Mouse (Mus musculus): ENCODE results near the gene Lpp. TPM values are rescaled to one million over a fixed set of nuclear protein-coding genes. Genes with fewer than 3 reads are reported as not detected.

The Lpp gene
- total RNA-seq, 2 experiments from 2014 or later: 29.5 to 32.5 TPM

DNA sequence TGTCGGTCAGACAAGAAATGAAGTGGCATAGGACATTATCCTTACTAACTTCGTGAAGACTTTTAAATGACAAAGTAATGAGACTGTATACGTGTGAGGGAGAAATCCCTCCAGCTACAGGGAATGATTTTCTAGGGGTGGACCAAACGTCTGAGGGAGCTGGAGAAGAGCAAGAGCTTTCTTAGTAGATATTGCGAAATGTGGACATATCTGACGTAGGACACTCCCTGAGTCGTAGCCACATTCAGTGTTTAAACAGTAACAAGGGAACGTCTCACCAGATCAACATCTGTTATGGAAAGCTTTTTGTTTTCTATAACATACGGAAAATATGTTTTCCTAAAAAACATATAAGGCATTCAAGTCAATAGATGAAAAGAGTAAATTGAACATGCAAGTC lies 362.8 kb downstream of the Lpp start:
- intact Hi-C loops (cut with DNase I): no loop called here
- DNase-seq: no peak

DNA sequence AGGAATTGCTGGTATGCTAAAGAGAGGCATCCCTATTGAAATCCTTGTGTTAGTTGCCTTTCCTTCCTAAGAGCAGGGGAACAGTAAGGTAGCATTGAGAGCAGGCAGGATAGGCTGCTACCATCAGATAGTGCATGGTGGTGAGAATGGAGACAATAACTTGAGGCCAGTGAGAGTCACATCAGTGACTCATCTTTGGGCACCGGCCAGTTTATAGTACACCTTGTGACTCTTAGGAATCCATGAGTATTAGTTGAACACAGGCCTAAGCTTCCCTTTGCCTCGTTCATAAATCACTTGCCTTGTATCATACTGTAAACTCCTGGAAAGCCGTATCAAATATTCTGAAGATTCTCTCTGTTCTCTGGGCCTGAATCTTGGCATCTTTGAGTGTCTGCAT lies 372.7 kb downstream of the Lpp start:
- DNase-seq: no peak
- intact Hi-C loops (cut with DNase I): no loop called here

DNA sequence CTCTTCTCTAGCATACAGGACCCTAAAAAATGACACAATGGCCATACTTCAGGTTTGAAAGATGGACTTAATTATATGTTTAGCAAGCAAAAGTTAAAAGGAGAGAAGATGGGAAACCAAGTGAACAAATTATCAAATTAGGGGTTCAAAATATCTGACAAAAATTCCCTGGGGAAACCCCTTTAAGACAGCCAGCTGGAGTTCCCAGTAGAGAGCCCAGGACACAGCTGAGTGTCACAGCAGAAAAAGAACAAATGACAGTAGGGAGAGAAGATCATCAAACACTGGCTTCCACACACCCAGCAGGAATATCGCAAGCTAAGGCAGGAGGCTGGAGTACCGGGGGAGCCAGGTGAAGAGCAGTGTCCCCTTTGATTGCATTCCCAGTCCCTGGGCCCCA lies 373.3 kb downstream of the Lpp start:
- intact Hi-C loops (cut with DNase I): no loop called here
- no peak for DNase-seq

DNA sequence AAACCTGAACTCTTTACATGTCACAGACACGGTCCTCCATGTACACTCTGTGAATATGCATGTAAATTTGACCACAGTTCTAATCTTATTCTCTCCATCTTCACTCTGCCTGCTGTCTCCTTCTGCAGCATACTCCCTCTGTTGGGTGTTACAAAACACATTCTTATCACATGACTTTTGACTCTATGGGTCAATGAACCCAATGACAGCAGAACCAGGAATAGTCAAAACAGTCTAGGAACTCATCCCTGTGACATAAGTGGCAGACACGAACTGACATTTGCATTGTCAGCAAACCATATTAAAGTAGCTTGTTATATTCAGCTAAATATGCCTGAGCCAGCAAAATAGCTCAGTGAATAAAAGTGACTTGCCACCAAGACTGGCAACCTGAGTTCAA lies 383.7 kb downstream of the Lpp start:
- intact Hi-C loops (cut with DNase I): no loop called here

DNA sequence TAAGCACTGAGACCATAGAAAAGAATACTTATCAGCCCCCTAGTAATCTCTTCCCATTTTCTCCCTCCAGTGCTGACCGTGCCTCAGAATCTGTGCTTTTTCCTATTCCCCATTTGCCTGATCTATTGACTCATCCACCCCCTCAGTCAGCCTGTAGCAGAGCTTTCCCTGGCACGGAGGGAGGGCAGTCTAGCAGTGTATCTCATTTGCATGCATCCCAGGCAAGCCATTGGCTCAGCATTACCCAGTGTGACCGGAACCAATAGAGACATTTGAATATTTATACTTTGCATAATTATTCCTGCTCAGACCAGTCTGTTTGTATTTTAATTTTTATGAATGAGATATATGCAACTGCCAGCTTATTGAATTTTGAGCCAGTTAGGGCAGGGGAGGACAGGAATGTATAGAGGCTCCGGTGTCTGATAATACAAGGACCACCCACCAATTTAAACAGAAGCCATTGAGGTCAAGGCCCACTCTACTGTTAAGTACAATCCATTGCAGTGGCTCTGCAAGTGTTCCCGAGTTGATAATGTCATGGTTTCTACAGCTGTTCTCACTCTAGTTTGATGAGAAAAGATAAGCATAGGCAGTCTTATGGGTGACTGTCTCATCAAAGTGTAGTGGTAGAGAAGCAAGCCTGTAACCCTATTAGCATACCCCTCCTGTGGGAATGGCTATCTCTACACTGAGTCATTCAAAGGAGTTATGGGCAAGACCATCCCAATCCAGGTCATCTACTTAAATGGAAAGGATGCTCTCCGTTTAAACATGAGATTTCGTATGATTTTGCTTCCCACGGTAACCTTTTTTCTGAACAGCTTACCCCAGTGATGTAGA lies 385.3 kb downstream of the Lpp start:
- intact Hi-C loops (cut with DNase I): no loop called here
- DNase-seq: no peak

More for the DNA sequence above, 383.7 kb downstream of the Lpp start:
- no peak for DNase-seq

DNA sequence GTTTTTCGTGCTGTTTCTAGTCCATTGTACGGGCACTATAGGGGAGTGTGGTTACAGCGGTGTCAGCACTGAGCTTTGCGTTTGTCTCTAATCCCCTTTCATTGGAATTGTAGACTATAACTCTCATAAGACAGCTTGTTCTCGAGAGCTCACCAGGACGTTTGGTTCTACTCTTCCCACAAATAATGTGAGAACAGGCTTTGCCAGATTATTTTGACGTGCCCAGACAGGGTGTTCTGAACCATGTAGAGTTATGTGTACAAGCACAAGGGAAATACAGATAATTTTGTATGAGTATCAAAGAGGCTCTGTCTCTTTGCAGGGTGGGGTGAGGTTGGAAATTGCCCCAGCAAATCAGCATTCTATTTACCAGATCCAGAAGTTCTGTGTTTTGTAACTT lies 387.2 kb downstream of the Lpp start:
- no peak for DNase-seq
- intact Hi-C loops (cut with DNase I): no loop called here

DNA sequence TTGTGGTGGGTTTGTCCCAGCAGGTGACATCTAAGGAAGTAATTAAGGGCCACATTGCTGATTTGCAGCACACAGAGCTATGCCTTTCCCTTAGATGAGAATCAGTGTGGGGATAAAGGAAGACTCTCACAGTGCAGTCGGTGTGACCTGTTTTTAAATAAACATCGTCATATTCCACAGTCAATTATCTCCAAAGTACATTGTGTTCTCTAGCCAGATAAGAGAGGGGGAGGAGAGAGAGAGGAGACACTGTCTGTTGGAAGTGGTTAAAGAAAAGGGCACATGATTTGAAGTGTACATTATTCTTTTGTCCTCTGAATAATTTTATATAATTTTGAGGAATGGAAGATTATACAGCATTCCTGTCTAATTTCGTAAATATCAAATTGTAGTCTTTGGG lies 388.6 kb downstream of the Lpp start:
- intact Hi-C loops (cut with DNase I): no loop called here
- DNase-seq: no peak

DNA sequence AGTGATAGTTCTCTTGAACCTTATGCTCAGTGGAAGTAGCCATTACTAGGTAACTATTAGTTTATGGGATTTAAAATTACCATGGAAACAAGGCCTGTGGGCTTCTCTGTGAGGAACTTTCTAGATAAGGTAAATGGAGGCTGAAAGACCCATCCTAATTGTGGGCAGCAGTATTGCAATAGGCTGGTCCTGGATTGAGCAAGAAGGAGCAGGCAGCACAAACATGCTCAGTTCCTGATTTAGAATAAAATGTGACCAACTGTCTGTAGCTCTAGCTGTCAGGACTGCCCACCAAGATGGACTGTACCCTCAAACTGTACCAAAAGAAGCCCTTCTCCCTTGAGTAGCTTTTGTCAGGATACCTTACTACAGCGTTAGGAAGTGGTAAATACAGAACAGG lies 392.3 kb downstream of the Lpp start:
- intact Hi-C loops (cut with DNase I): no loop called here
- DNase-seq: no peak

DNA sequence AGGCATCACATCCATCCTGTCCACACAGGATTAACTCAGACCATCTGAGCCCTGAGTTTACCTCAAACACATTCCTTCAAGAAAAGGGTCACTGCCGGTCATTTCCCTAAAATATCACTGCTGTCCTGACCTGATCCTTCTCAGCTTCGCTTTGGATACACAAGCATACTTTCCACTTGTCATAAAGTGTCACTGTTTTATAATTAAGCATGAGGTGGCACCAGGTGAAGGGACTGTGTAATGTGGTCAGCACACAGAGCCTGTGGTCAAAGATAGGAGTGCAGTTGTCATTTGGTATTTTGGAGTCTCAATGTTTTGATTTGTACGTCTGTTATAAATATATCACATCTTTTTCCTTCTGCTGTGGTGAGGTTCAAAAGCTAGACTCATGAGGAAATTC lies 395.7 kb downstream of the Lpp start:
- intact Hi-C loops (cut with DNase I): no loop called here
- no peak for DNase-seq

DNA sequence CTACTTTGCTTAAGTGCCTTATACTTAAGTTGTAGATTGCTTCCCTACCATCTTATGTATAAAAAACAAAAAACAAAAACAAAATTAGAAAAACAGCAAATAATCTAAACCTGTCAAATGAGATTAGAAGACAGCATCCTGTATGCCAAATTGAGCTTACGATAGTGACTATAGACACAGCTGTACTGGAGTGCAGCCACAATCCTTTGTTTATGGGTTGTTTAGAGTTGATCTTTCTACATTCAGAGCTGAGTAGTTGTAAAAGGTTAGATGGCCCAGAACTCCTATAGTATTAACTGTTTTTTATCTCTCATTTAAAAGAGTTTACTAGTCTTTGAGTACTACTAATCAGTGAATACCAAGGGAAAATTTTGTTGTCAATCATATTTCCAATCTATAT lies 398.1 kb downstream of the Lpp start:
- intact Hi-C loops (cut with DNase I): no loop called here
- no peak for DNase-seq

DNA sequence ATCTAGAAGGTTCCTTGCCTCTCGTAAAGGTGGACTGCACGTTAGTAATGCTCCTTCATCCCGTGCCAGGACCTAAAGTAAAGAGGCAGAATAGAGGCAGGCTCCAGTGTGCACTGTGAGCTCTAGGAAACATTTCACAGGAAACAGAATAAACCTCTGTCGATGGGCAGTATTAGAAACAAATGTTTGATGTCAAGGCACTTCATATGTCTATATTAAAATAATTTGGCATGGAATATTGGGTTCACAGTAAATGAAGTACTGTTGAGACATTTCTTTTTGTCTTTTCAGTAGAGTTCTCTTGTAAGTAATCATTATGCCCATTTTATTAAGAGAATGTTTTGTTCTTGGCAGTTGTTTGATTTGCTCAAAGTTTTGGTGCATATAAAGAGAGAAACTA lies 398.7 kb downstream of the Lpp start:
- intact Hi-C loops (cut with DNase I): no loop called here
- no peak for DNase-seq

DNA sequence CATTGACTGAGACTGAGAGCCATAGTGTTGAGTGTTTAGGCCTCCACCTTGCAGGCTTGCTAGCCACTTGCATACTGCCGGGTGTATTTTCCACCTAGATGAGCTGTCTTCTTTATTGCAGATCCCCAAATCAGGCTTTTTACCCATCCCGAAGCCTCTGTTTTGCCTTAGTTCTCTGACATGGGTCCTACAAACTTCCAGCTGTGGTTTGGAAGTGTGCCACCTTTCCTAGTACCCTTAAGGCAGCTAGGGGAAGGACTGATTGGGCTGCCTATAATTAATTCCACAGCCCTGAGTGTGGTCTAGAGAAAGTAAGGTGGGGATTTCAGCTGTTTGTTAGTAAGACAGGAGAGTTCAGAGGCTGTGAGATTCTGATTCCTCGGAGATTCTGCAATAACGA lies 399.5 kb downstream of the Lpp start:
- intact Hi-C loops (cut with DNase I): no loop called here
- DNase-seq: no peak

DNA sequence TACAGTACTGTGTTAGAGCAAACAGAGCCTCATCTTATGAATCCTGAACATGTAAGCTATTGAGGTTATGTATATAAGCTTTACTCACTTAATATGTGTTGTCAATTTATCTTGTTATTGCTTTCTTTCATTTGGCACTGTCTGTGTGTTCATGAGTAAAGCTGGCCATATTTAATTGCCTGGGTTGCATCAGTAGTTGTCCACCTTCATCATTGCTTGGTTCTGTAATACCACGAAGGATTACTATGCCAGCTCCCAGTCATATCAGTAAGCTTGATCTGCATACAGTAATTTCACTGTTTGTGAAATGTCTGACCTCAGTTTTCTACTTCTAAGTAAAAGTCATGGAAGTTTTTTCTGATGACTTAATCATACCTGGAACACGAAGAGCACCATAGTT lies 401.4 kb downstream of the Lpp start:
- intact Hi-C loops (cut with DNase I): no loop called here
- no peak for DNase-seq

DNA sequence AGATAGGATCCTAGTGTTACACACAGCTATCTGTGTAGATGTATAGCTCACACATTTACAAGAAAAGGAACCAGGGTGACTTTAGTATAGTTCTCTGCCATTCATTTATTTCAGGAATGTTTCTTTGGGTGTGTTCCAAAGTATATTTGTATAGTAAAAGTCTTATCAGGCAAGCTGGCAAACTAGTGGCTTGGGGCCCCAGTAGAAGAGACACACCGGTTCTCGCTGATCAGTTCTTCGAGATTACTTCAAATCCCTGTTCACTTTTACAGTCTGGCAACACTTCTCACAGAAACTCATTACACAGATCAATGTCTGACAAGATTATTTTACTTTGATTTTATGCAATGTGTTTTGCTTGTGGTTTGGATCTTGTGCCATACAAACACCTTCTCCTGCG lies 408.0 kb downstream of the Lpp start:
- intact Hi-C loops (cut with DNase I): no loop called here
- DNase-seq: no peak

DNA sequence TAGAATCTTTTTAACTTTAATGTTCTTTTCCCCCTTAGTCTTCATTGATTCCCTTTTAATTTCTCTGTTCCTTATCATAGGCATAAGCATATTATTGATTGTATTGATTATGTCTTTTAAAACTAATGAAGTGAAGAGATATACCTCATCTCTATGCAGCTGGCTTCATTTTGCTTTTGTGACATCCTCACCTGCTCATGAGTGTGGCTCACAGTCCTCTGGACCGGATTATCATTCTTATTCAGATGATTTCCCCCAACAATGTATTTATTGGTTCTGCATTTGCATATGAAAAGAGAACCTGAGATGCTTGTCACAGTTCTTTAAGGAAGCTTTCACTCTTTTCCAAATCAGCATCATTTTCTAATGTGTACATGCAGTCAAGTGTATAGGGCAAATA lies 408.5 kb downstream of the Lpp start:
- intact Hi-C loops (cut with DNase I): no loop called here

DNA sequence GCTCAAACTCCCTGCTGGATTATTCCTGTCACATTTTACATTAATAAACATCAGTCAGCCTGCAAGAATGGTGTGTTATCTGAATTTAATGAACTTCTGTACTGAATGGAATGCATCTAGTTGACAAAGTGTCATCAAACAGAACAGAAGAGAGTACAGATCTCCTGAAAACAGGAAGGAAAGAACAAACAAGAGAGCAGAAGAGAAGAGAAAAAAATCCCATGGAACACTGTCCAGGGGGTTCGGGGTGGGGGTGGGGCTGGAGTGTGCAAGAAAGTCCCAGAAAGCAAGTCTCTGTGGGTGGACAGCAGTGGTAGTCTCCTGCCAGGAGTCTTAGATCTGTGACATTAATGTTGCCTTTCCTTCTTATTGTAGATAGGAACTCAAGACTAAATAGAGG lies 412.8 kb downstream of the Lpp start:
- intact Hi-C loops (cut with DNase I): no loop called here
- no peak for DNase-seq

More for the DNA sequence above, 408.5 kb downstream of the Lpp start:
- no peak for DNase-seq

DNA sequence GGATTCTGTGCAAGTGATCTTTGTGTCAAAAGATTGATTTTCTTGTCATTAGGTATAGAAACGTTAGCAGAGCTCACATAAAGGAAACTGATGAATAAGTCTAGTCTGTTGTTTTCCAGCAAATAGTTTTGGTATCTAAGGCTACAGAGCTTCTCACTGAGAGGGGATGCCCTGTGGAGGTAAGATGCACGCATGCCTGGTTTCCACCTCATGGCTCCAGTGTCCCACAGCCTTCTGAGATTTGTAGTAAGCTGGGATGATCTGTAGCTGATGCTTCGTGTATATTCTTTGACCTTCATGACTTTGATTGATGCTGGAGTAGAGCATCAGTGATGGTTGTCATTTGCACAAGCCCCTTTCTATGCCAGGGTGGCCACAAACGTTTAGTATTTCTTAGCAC lies 414.3 kb downstream of the Lpp start:
- intact Hi-C loops (cut with DNase I): no loop called here
- no peak for DNase-seq

DNA sequence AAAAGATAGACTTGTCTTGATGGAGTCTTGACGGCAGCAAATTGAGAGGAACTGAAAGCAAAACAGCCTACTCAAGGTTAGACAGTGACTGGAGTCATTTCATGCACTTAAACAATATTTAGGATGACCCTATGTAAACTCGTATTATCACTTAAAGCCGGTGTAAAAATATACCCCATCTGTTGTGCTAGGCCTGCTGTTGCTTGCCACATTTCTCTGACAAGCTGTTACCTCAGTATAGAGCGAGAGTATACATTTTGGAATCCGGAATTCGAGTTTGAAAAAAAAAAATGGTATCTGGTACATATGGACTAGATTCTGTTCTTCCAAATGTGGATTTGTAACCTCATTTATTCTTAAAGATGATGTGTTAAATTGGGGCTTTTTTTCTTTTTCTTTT lies 416.5 kb downstream of the Lpp start:
- intact Hi-C loops (cut with DNase I): no loop called here
- DNase-seq: no peak

DNA sequence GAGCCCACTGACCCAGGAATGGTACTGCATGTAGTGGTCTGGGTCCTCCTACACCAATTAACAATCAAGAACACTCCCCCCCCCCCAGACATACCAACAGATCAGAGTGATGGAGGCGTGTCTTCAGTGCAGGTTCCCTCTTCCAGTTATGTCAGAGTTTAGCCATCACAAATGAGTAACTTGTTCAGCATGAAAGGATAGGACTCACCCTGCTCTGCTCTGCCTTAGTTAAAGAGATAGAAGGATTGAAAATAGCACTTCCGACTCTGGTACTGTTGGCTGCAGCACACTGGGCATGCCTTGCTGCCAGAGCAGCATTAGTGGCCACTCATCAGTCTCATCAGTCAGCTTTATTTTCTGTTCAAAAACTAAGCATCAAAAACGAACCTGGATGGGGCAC lies 423.3 kb downstream of the Lpp start:
- DNase-seq: no peak
- intact Hi-C loops (cut with DNase I): no loop called here

DNA sequence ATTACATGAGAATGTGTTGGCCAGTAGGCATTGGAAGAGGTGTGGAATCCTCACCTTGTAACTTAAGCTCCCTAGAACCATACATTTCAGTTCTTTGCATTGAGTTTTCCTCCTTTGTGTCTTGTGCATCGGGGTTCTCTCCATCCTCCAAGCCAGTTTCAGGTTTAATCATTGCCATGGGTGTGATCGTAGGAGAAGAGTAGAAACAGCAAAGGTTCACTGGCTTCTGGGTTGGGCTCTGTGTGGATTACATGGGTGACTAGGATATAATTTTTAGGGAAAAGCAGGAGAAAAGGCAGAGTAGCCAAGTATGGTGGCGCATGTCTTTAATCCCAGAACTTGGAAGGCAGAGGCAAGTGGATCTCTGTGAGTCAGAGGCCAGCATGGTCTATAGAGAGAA lies 424.1 kb downstream of the Lpp start:
- DNase-seq: no peak
- intact Hi-C loops (cut with DNase I): no loop called here

DNA sequence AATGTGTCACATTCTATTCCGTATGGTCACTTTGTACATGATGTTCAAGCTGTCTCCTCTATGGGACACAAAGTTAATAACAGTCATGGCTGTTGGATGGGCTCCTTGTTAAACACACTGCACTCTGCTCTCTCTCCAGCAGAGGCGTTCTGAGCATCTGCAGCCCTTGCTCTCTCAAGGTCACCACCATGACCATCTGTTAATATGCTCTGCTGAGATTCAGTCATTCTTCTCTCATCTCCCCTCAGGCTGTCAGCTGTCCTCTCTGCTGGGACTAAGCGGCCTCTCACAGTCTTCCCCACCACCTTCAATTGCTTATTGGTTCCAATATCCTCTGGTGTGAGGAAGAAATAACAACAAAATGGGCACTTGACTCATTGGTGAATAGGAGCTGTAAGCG lies 425.8 kb downstream of the Lpp start:
- DNase-seq: no peak

DNA sequence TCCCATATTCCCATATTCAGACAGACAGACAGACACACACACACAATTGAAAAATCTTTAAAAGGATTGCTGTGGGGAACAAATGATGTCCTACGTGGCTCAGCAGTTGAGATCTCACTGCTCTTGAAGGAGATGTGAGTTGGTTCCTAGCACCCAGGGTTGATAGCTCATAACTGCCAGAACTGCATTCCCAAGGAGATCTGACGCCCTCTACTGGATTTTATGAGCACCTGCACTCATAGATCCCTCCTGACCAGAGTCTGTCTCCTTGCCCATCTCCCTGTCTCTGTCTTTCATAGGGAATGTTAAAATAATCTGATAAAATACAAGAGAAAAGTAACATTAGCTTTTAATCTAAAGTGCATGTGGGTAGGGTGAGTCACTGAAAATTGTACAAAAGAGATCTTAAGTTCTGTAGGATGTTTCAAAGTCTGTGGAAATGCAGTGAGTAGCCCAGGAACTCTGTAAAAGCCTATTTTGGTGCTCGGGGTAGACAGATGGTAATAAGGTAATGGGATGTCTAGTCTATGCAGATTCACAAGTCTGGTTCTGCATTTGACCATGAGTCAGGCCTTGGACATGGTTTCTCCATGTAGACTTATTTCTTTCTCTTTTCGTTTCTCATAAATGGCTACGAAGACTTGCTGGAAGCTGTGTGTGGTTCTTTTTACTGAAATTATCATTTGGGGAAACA lies 429.0 kb downstream of the Lpp start:
- no peak for DNase-seq
- intact Hi-C loops (cut with DNase I): no loop called here

More for the DNA sequence above, 425.8 kb downstream of the Lpp start:
- intact Hi-C loops (cut with DNase I): no loop called here
